Mouse (Mus musculus): Measurements from ENCODE around the gene Ak1. TPM values are rescaled to one million over a fixed set of nuclear protein-coding genes. Genes with fewer than 3 reads are reported as not detected.

Gene Ak1
- under 1 TPM; 0.43 to 0.45 TPM for total RNA-seq (2023)

GRCm38 (mm10) chr2:32621517-32621859 is at the start of gene Ak1:
Gene Ak1, plus strand, starts transcription at chr2:32621758.

GRCm38 (mm10) chr2:32574497-32574896 is 47.1 kb upstream of the Ak1 start, which contains the start of gene Pip5kl1:
Gene Pip5kl1, plus strand, starts transcription at chr2:32574797.

GRCm38 (mm10) chr2:32575586-32576160 is 45.9 kb upstream of the Ak1 start, which contains the start of gene 9430097D07Rik:
Gene 9430097D07Rik, minus strand, starts transcription at chr2:32575684.

GRCm38 (mm10) chr2:32586871-32587351 is 34.6 kb upstream of the Ak1 start, which contains the start of gene St6galnac4:
Gene St6galnac4, plus strand, starts transcription at chr2:32587095.

GRCm38 (mm10) chr2:32599409-32599808 is 22.1 kb upstream of the Ak1 start, which contains the start of gene St6galnac6:
Gene St6galnac6, plus strand, starts transcription at chr2:32599709.

GRCm38 (mm10) chr2:32646379-32647056 is 25.0 kb downstream of the Ak1 start, which contains the start of gene Eng:
Gene Eng, plus strand, starts transcription at chr2:32646595.

Other genes starting within 250 kb of the Ak1 start
- 10 to 100 TPM; 17.3 to 23.5 TPM for gene 1110008P14Rik, start 239.8 kb upstream of the Ak1 start, total RNA-seq (2023)
- gene Lcn2, start 233.5 kb upstream of the Ak1 start, total RNA-seq (2023) = 1 to 10 TPM; 1.8 to 3.3 TPM
- gene Ptges2, start 225.9 kb upstream of the Ak1 start, total RNA-seq (2023) = 1 to 10 TPM; 7.3 to 9.8 TPM
- gene Naif1, start 171.3 kb upstream of the Ak1 start, total RNA-seq (2023) = 1 to 10 TPM; 6.8 to 9.2 TPM
- gene Slc25a25, start 170.3 kb upstream of the Ak1 start, total RNA-seq (2023) = 10 to 100 TPM; 34.8 to 35.2 TPM
- 10 to 100 TPM; 18.9 to 19.9 TPM for gene Fam102a, start 86.4 kb upstream of the Ak1 start, total RNA-seq (2023)
- 10 to 100 TPM; 57.0 to 70.0 TPM for gene Dpm2, start 50.9 kb upstream of the Ak1 start, total RNA-seq (2023)
- gene Pip5kl1, start 47.0 kb upstream of the Ak1 start, total RNA-seq (2023) = under 1 TPM in 1 of 2 experiments, not detected in 1; 0.45 TPM
- not detected for gene 9430097D07Rik, start 46.1 kb upstream of the Ak1 start, total RNA-seq (2023)
- gene St6galnac4, start 34.7 kb upstream of the Ak1 start, total RNA-seq (2023) = 10 to 100 TPM; 44.7 to 45.7 TPM
- gene St6galnac6, start 22.0 kb upstream of the Ak1 start, total RNA-seq (2023) = 10 to 100 TPM; 40.6 to 40.8 TPM
- 10 to 100 TPM; 25.0 to 28.9 TPM for gene Eng, start 24.8 kb downstream of the Ak1 start, total RNA-seq (2023)
- gene Fpgs, start 82.4 kb downstream of the Ak1 start, total RNA-seq (2023) = 1 to 10 TPM; 6.6 to 9.1 TPM
- 100 to 1,000 TPM; 175 to 202 TPM for gene Cdk9, start 91.3 kb downstream of the Ak1 start, total RNA-seq (2023)
- gene Sh2d3c, start 99.3 kb downstream of the Ak1 start, total RNA-seq (2023) = 100 to 1,000 TPM in 1 of 2 experiments, 10 to 100 TPM in 1; 91.5 to 106 TPM
- not detected for gene 6330409D20Rik, start 119.3 kb downstream of the Ak1 start, total RNA-seq (2023)
- gene Tor2a, start 135.5 kb downstream of the Ak1 start, total RNA-seq (2023) = 10 to 100 TPM; 22.6 to 23.5 TPM
- not detected for gene Ttc16, start 153.9 kb downstream of the Ak1 start, total RNA-seq (2023)
- gene Ptrh1, start 154.0 kb downstream of the Ak1 start, total RNA-seq (2023) = 1 to 10 TPM; 2.8 to 5.7 TPM
- gene Cfap157, start 162.7 kb downstream of the Ak1 start, total RNA-seq (2023) = not detected
- 1 to 10 TPM; 2.7 to 2.9 TPM for gene Stxbp1, start 225.5 kb downstream of the Ak1 start, total RNA-seq (2023)